Mouse (Mus musculus): ENCODE data around the gene Myb. TPM values are rescaled to one million over a fixed set of nuclear protein-coding genes. Genes with fewer than 3 reads are reported as not detected.
"Not testable (repeated sequence)": the region's sequence is repeated elsewhere in the genome, so short reads cannot be mapped to it uniquely, and the experiment has no call there.

Gene Myb
- polyA plus RNA-seq, 1 experiment from 2014 or later = 7.7 TPM

GRCm38 (mm10) chr10:21151320-21151719, 9.5 kb downstream of the Myb start:
- Histone ChIP-seq H3K36me3 (ENCODE audit: control insufficient read depth, insufficient read depth, low read length) (peaks cover 14% of the 10 kb centered on the region), H3K4me1 (ENCODE audit: control insufficient read depth, insufficient read depth, low read length) (no peaks in the 10 kb centered on the region), H3K4me2 (replicated peaks; ENCODE audit: low read depth, low read length) (no peak overlapping the region), H3K9me3 (ENCODE audit: control insufficient read depth, low read length) (no peaks in the 10 kb centered on the region), H3K27me3 (ENCODE audit: control insufficient read depth, insufficient read depth, low read length) (no peaks in the 10 kb centered on the region), H3K4me3 (ENCODE audit: low read length) (no peak overlapping the region), H3K27ac (ENCODE audit: low read depth, low read length) (no peak overlapping the region), H3K9ac (ENCODE audit: low read depth, low read length) (no peak overlapping the region)
- no peak for ATAC-seq (ENCODE audit: low FRiP score, low TSS enrichment)

DNA sequence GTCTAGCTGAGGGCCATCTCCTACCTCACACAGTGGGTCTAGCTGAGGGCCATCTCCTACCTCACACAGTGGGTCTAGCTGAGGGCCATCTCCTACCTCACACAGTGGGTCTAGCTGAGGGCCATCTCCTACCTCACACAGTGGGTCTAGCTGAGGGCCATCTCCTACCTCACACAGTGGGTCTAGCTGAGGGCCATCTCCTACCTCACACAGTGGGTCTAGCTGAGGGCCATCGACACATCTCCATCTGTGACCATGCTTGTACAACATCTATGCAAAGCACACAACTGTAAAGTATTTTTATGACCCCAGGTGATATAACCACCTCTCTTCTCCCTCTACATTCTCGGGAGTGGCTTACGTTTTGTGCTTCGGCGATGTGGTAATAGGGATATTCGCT, 10.8 kb downstream of the Myb start:
- H3K4me3 ChIP-seq (ENCODE audit: low read length); H3K27me3 ChIP-seq (ENCODE audit: control insufficient read depth, insufficient read depth, low read length); H3K27ac ChIP-seq (ENCODE audit: low read depth, low read length); H3K9ac ChIP-seq (ENCODE audit: low read depth, low read length); H3K4me1 ChIP-seq (ENCODE audit: control insufficient read depth, insufficient read depth, low read length); ATAC-seq (ENCODE audit: low FRiP score, low TSS enrichment); H3K4me2 ChIP-seq (replicated peaks; ENCODE audit: low read depth, low read length); H3K9me3 ChIP-seq (ENCODE audit: control insufficient read depth, low read length): not testable (repeated sequence)
- peaks cover 17% of the 10 kb centered on the region for H3K36me3 ChIP-seq (ENCODE audit: control insufficient read depth, insufficient read depth, low read length)
- WGBS = 93% methylated on average over 6 of the region's 6 CpGs

DNA sequence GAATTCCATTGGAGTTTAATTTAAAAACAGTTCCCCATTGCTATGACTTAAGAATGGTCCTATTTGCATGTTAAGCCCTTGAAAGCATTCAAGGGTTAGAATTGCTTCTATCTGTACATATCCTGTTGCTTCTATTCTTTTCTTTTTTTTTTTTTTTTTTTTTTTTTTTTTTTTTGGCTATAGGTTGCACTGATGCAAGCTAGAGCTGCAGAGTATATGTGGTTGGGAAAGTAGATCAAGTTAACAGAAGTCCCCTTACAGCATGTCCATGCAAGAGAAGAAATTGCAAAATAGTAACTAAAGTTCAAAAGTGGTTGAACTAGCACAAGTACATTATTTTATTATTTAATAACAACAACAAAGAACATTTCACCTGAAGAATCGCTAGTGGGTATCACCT, 14.1 kb downstream of the Myb start:
- no peak overlapping the region for H3K4me3 ChIP-seq (ENCODE audit: low read length)
- H3K9me3 ChIP-seq (ENCODE audit: control insufficient read depth, low read length) = no peaks in the 10 kb centered on the region
- H3K36me3 ChIP-seq (ENCODE audit: control insufficient read depth, insufficient read depth, low read length) = peaks cover 13% of the 10 kb centered on the region
- no peaks in the 10 kb centered on the region for H3K4me1 ChIP-seq (ENCODE audit: control insufficient read depth, insufficient read depth, low read length)
- no peaks in the 10 kb centered on the region for H3K27me3 ChIP-seq (ENCODE audit: control insufficient read depth, insufficient read depth, low read length)
- no peak overlapping the region for H3K9ac ChIP-seq (ENCODE audit: low read depth, low read length)
- H3K4me2 ChIP-seq (replicated peaks; ENCODE audit: low read depth, low read length) = no peak overlapping the region
- no peak for ATAC-seq (ENCODE audit: low FRiP score, low TSS enrichment)
- 84% methylated on average over 1 of the region's 1 CpGs for WGBS
- no peak overlapping the region for H3K27ac ChIP-seq (ENCODE audit: low read depth, low read length)

GRCm38 (mm10) chr10:21146263-21146662, 14.5 kb downstream of the Myb start:
- no peak overlapping the region for H3K4me3 ChIP-seq (ENCODE audit: low read length)
- H3K4me2 ChIP-seq (replicated peaks; ENCODE audit: low read depth, low read length) = no peak overlapping the region
- no peak for ATAC-seq (ENCODE audit: low FRiP score, low TSS enrichment)
- H3K36me3 ChIP-seq (ENCODE audit: control insufficient read depth, insufficient read depth, low read length) = peaks cover 16% of the 10 kb centered on the region
- no peak overlapping the region for H3K9ac ChIP-seq (ENCODE audit: low read depth, low read length)
- no peaks in the 10 kb centered on the region for H3K27me3 ChIP-seq (ENCODE audit: control insufficient read depth, insufficient read depth, low read length)
- H3K9me3 ChIP-seq (ENCODE audit: control insufficient read depth, low read length) = no peaks in the 10 kb centered on the region
- H3K4me1 ChIP-seq (ENCODE audit: control insufficient read depth, insufficient read depth, low read length) = no peaks in the 10 kb centered on the region
- H3K27ac ChIP-seq (ENCODE audit: low read depth, low read length) = no peak overlapping the region
- WGBS = 75% methylated on average over 2 of the region's 2 CpGs

GRCm38 (mm10) chr10:21144627-21145504, 15.9 kb downstream of the Myb start:
- Histone ChIP-seq H3K4me1 (ENCODE audit: control insufficient read depth, insufficient read depth, low read length) (no peaks in the 10 kb centered on the region), H3K4me3 (ENCODE audit: low read length) (peak overlapping the region; percentile 30), H3K9me3 (ENCODE audit: control insufficient read depth, low read length) (no peaks in the 10 kb centered on the region), H3K9ac (ENCODE audit: low read depth, low read length) (peak overlapping the region; percentile 23), H3K36me3 (ENCODE audit: control insufficient read depth, insufficient read depth, low read length) (peaks cover 19% of the 10 kb centered on the region), H3K4me2 (replicated peaks; ENCODE audit: low read depth, low read length) (peak overlapping the region; percentile 51), H3K27me3 (ENCODE audit: control insufficient read depth, insufficient read depth, low read length) (no peaks in the 10 kb centered on the region), H3K27ac (ENCODE audit: low read depth, low read length) (no peak overlapping the region)
- 25% methylated on average over 27 of the region's 27 CpGs for WGBS
- peak; percentile 91 for ATAC-seq (ENCODE audit: low FRiP score, low TSS enrichment)

GRCm38 (mm10) chr10:21135297-21135696, 25.5 kb downstream of the Myb start:
- H3K9ac ChIP-seq (ENCODE audit: low read depth, low read length) = no peak overlapping the region
- H3K4me2 ChIP-seq (replicated peaks; ENCODE audit: low read depth, low read length) = no peak overlapping the region
- H3K9me3 ChIP-seq (ENCODE audit: control insufficient read depth, low read length) = no peaks in the 10 kb centered on the region
- no peak overlapping the region for H3K4me3 ChIP-seq (ENCODE audit: low read length)
- no peaks in the 10 kb centered on the region for H3K27me3 ChIP-seq (ENCODE audit: control insufficient read depth, insufficient read depth, low read length)
- no peak for ATAC-seq (ENCODE audit: low FRiP score, low TSS enrichment)
- H3K4me1 ChIP-seq (ENCODE audit: control insufficient read depth, insufficient read depth, low read length) = no peaks in the 10 kb centered on the region
- 92% methylated on average over 8 of the region's 8 CpGs for WGBS
- no peak overlapping the region for H3K27ac ChIP-seq (ENCODE audit: low read depth, low read length)
- H3K36me3 ChIP-seq (ENCODE audit: control insufficient read depth, insufficient read depth, low read length) = peaks cover 7% of the 10 kb centered on the region; the same call in 1 of the 2 replicates

DNA sequence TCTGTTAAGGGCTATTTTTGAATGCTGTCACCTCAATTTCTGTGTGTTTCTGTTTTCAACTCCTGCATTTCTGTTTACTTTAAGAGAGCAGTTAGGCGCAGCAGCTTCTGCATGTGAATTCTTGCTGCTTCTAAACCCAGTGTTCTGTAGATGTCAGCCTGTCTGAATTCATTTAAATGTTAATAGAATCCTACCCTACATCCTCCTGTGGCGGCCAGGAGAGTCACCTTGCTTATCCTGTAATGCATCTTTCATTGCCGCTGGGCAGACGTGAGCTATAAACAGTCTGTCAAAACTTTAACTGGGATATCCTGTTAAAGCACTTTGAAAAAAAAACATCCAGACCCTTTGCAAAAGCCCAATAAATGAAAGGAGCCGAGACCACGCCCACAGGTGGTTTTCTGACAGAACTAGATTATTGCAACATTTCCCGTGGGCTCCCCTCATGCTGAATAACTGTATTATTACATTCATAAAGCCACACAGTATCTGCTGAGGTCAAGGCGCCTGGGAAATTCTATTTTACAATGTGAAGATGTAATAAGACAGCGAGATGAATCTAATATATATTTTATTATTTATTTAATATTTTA, 29.8 kb downstream of the Myb start:
- H3K9ac ChIP-seq (ENCODE audit: low read depth, low read length) = no peak overlapping the region

DNA sequence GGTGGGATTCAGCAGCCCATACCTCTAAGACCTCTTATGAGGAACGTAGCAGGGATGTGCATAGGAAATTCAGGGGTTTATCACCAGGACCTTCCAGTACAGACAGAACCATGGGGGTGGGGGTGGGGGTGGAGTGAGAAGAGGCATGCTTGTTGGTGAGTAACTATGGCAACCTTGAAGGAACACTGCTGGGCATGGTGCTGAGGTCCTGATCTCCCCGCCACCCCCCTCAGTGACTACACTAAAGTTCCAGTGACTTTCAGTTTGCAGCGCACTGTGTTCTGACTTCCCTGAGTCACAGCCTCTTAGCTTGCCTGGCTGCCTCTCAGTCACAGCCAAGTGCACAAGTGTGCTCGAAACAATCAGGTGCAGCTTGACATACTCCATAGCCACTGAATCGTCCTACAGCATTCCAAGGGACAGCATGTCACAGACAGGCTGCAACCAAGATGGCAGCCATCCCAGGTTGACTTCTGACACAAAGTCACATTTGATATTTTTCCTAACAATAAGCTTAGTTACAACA, 32.6 kb downstream of the Myb start:
- Histone ChIP-seq H3K4me2 (replicated peaks; ENCODE audit: low read depth, low read length) (no peak overlapping the region), H3K36me3 (ENCODE audit: control insufficient read depth, insufficient read depth, low read length) (no peaks in the 10 kb centered on the region), H3K9ac (ENCODE audit: low read depth, low read length) (no peak overlapping the region), H3K27ac (ENCODE audit: low read depth, low read length) (no peak overlapping the region), H3K4me1 (ENCODE audit: control insufficient read depth, insufficient read depth, low read length) (no peaks in the 10 kb centered on the region), H3K27me3 (ENCODE audit: control insufficient read depth, insufficient read depth, low read length) (no peaks in the 10 kb centered on the region), H3K4me3 (ENCODE audit: low read length) (no peak overlapping the region), H3K9me3 (ENCODE audit: control insufficient read depth, low read length) (no peaks in the 10 kb centered on the region)
- 0 out of 2 replicates have a peak, but pooled peaks have one; percentile 32 for ATAC-seq (ENCODE audit: low FRiP score, low TSS enrichment)
- WGBS = 76% methylated on average over 5 of the region's 5 CpGs

More for the DNA sequence above, 29.8 kb downstream of the Myb start:
- Histone ChIP-seq H3K4me3 (ENCODE audit: low read length) (no peak overlapping the region), H3K27me3 (ENCODE audit: control insufficient read depth, insufficient read depth, low read length) (no peaks in the 10 kb centered on the region), H3K9me3 (ENCODE audit: control insufficient read depth, low read length) (no peaks in the 10 kb centered on the region), H3K27ac (ENCODE audit: low read depth, low read length) (no peak overlapping the region), H3K4me1 (ENCODE audit: control insufficient read depth, insufficient read depth, low read length) (no peaks in the 10 kb centered on the region), H3K4me2 (replicated peaks; ENCODE audit: low read depth, low read length) (no peak overlapping the region), H3K36me3 (ENCODE audit: control insufficient read depth, insufficient read depth, low read length) (no peaks in the 10 kb centered on the region)
- no peak for ATAC-seq (ENCODE audit: low FRiP score, low TSS enrichment)
- WGBS = 36% methylated on average over 9 of the region's 9 CpGs

DNA sequence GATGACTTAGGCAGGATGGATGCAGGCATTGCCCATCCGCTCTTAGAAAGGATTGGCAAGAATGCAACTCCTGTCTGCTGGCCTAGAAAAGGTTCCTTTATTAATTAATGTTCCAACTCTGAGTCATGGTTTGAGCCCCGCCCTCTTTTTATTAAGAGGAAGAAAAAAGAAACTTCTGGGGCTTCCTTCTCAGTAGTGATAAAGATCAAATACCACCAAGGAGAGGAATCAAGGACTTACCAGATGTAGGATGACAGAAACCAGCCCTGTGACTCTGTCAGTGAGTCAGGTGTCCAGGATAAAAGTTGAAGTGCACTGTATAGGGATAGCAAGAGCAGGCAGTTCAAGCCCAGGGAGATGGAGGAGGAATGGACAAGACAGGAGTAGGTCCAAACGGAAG, 42.4 kb downstream of the Myb start:
- Histone ChIP-seq H3K9me3 (ENCODE audit: control insufficient read depth, low read length) (no peaks in the 10 kb centered on the region), H3K9ac (ENCODE audit: low read depth, low read length) (no peak overlapping the region), H3K36me3 (ENCODE audit: control insufficient read depth, insufficient read depth, low read length) (no peaks in the 10 kb centered on the region), H3K27ac (ENCODE audit: low read depth, low read length) (no peak overlapping the region), H3K4me3 (ENCODE audit: low read length) (no peak overlapping the region), H3K4me2 (replicated peaks; ENCODE audit: low read depth, low read length) (no peak overlapping the region), H3K4me1 (ENCODE audit: control insufficient read depth, insufficient read depth, low read length) (no peaks in the 10 kb centered on the region), H3K27me3 (ENCODE audit: control insufficient read depth, insufficient read depth, low read length) (no peaks in the 10 kb centered on the region)
- no peak for ATAC-seq (ENCODE audit: low FRiP score, low TSS enrichment)
- WGBS = 87% methylated on average over 3 of the region's 3 CpGs

All from kidney, embryonic 14.5 days (tissue).